Mouse (Mus musculus): ENCODE measurements around the gene Sh2d1a. TPM values are rescaled to one million over a fixed set of nuclear protein-coding genes. Genes with fewer than 3 reads are reported as not detected.

Sh2d1a gene
- total RNA-seq (2021), result not detected
- long read RNA-seq, experiment 1, result 0 reads
- long read RNA-seq, experiment 2, result 0 reads

GRCm38 (mm10) chrX:42502291-42503043, at the start of gene Sh2d1a:
Sh2d1a (plus strand) TSS chrX:42502453.
- no peak for DNase-seq (ENCODE audit: low spot score in 2 of 2)

DNA sequence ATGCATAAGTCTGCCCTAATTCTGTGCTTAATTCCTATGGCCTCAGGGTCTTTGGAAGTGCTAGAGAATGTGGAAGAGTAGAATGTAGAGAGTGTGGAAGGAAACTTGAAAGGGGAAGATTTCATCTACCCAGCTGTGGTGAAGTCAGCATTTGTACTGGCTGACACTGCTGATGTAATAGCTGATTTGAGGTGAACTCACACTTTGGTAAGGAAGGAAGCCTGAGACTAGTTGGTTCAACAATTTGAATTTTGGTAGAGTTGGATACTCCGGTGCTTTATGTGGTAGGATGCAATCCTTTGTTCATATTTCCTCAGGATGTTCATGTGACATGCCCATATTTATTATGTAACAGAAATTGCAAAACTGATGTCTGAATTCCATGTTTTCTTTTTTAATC, 49.3 kb upstream of the Sh2d1a start:
- DNase-seq (ENCODE audit: low spot score in 2 of 2), result no peak

DNA sequence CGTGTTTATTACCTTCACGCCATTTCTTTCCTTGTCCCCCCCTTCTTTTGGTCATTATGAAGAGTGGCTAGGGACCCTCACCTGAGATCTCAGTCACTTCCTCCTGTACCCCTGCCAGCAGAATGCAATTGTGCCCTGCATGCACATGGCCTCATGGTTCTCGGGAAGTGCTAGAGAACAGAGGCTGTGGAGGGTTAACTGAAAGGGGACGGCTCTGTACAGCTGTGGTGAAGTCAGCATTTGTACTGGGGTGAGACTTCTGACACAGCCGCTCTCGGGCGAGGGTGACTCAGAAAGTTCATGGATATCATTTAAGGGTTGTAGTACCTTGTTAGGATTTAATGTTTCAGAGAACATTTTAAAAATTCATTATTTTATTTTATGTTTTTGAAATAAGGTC, 47.7 kb upstream of the Sh2d1a start:
- no peak for DNase-seq (ENCODE audit: low spot score in 2 of 2)

- DNase-seq (ENCODE audit: low spot score in 2 of 2), result no peak
Observed at GRCm38 (mm10) chrX:42489446-42489845, 12.8 kb upstream of the Sh2d1a start, which contains the start of gene Tex13c2. Tex13c2 (plus strand) TSS chrX:42489691.

GRCm38 (mm10) chrX:42490336-42490735, 11.9 kb upstream of the Sh2d1a start:
- DNase-seq (ENCODE audit: low spot score in 2 of 2), result no peak

- DNase-seq (ENCODE audit: low spot score in 2 of 2), result no peak
Observed at GRCm38 (mm10) chrX:42500538-42500937, 1.7 kb upstream of the Sh2d1a start.

GRCm38 (mm10) chrX:42511105-42511504, 8.9 kb downstream of the Sh2d1a start:
- DNase-seq (ENCODE audit: low spot score in 2 of 2), result no peak

- DNase-seq (ENCODE audit: low spot score in 2 of 2), result no peak
Observed at GRCm38 (mm10) chrX:42512567-42512966, 10.3 kb downstream of the Sh2d1a start.

GRCm38 (mm10) chrX:42522868-42523267, 20.6 kb downstream of the Sh2d1a start:
- no peak for DNase-seq (ENCODE audit: low spot score in 2 of 2)

DNA sequence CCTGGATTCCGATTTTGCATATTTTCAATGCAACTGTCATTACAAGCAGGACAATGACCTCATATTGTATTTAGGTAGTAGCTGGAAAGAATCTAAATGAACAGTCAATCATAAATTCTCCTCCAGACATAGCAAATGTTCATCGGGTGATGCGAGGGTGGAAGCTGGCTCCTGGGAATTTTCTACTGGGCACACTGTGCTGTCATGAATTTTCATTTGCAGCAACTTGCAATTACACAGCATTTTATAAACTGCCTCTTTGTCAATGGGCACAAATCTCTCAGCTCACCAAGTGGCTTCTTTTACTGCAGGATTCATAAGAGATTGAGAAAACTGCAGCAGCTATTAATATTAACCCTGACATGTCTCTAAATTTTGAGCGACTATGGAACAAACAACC, 28.4 kb downstream of the Sh2d1a start:
- no peak for DNase-seq (ENCODE audit: low spot score in 2 of 2)

DNA sequence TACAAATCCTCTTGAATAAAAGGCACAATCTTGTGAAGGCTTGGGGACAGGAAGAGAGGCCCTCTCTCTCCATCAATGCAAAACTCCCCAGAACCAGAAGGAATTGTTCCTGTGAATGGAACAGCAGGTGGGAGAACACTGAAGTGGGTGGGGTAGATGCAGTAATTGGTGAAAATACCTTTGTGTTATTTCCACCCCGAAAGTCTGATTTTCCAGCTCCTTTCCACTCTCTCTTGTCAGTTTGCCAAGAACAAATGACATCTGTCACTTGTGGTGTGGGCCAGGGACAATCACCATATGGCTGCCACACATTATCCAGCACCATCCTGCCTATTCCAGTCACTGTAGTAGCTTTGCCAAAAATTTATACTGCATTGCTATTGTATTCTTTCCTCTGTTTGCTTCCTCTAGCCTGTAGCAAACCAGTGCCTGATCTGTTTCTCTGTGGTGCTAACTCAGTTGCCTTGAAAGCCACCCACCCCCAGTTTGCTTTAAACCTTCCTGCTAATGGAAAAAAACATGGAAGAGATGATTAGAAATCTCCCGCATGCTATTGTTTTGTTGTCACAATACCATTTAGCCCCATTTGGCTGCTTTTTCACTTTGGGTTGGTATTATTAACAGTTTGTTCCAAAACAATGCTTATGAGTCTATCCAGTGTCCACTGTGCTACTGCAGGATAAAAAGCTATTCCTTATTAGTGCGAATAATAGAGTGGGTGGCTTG, 37.9 kb downstream of the Sh2d1a start:
- DNase-seq (ENCODE audit: low spot score in 2 of 2), result no peak

GRCm38 (mm10) chrX:42540756-42541053, 38.5 kb downstream of the Sh2d1a start:
- peak; percentile 50 to 51 for DNase-seq (ENCODE audit: low spot score in 2 of 2)

- no peak for DNase-seq (ENCODE audit: low spot score in 2 of 2)
Observed at GRCm38 (mm10) chrX:42545076-42545475, 42.8 kb downstream of the Sh2d1a start.

- DNase-seq (ENCODE audit: low spot score in 2 of 2), result no peak
Observed at GRCm38 (mm10) chrX:42548513-42548912, 46.3 kb downstream of the Sh2d1a start.

DNA sequence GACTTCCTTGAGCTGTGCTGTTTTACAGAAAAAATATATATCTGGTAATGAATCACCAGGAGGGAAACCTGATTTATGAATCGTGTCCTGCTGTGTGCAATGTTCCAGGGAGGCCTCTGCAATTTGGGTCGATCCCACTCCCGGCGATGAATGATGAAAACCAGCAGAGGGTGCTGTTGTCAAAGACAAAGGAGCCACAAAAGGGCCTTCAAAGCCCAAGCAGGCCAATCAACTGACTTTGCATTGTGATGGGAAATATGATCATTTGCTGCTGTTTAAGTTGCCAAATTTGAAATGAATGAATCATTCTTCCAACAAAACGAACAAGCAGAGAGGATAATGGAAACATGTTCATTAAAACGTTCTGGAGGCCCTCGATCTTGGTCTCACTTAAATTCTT, 55.0 kb downstream of the Sh2d1a start:
- peak; percentile 20 to 35 for DNase-seq (ENCODE audit: low spot score in 2 of 2)

DNA sequence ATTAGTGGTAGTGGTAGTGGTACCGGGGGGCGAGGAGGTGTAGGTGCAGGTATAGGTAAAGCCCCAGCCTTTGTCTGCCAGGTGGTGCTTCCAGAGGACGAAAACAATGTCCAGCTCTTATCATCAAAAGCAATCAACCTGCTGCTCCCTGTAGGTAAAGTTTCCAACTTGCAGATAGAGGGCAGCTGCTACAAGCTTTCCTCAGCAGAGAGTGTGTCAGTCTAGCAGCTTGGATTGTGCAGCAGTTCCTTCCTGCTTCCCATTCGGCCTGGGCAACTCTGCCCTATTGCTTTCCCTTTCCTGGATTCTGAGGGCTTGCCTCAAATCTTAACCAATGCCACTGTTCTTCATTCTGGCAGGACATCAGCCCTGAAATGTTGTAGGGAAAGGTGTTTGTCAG, 56.4 kb downstream of the Sh2d1a start:
- DNase-seq (ENCODE audit: low spot score in 2 of 2), result no peak

Other genes starting within 250 kb of the Sh2d1a start
- gene Tex13c2, start 12.8 kb upstream of the Sh2d1a start, total RNA-seq (2021), result not detected